Mouse (Mus musculus) liver (tissue): ENCODE results near the gene Syne1.

Experiments used
- DNase-seq: peaks from one replicate; pipeline ENCODE4 v3.0.0-alpha.2; 2020; ENCODE audit warnings: mixed read lengths

Gene Syne1

GRCm38 (mm10) chr10:5288716-5289574 lies 262.3 kb downstream of the Syne1 start:
- DNase-seq = peak; percentile 29

- no peak for DNase-seq
Measured at GRCm38 (mm10) chr10:5288262-5288661, 263.0 kb downstream of the Syne1 start.

DNA sequence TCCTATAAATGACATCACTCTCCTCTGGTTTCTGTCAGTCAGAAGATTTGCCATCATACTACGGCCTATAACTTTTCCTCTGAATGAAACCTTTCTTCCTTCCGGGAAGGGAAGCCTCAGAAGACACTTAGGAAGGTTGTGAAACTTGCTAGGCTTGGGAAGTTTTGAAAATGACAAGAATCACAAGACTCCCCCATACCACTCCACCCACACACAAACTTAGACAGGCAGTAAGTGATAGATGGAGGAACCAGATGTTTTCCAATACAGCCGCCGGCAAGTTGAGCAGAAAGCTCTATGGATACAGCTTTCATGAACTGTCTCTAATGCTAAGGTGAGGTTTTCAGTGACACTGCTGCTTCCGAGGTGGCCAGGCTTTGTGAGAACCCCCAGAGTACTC lies 275.5 kb downstream of the Syne1 start:
- DNase-seq = no peak

- DNase-seq = no peak
Measured at GRCm38 (mm10) chr10:5270641-5271040, 280.6 kb downstream of the Syne1 start.

DNA sequence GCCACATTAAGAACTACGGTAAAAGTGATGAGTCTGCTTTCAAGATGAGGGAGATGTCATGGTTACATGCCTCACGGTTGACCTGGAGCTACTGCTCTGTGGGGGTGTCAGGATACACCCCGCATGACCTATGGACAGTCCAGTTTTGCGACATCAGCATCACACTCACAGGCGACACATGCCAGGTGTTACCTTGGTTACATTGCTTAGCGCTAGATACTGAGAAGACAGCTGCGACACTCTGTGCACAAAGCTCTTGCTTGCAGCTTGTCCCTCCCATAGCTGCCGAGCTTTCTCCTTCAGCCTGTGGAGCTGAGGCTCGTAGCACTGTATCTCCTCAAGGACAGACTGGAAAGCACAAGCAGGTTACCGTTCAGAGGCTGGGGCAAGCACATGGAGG lies 286.9 kb downstream of the Syne1 start:
- no peak for DNase-seq

DNA sequence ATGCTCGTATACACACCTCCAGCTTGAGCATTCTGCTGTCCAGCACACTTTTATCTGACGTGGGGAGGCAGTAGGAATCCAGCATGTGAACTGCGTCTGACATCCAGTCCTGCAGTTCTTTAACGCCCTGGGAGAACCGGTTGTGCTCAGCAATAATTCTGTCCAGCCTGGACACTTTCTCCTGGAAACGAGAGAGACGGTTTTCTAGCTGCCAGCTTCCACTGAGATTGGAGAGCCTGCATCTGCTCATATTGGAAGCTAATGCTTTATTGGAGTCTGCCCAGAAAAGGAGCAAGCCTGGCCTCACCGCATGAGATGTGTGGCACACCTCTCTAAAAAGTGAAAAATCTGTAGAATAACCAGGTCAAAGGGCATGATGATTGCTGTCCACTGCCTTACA lies 288.6 kb downstream of the Syne1 start:
- no peak for DNase-seq

DNA sequence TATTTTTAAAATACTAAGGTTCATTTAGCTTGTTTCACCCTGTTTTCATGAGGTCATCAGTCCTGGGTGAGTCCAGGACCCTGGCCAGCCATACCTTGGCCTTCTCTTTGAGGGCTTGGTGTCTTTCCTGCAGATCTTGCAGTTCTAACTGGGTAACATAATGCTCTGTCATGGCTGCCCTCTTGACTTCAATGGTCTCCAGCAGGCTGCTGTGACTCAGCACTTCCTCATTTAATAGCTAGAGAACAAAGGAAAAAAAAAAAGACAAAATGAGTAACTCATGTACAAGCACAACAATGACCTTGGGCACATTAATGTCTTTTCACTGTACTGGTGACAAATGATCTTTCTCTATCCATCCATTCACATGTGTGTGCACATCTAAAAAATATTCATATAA lies 294.6 kb downstream of the Syne1 start:
- no peak for DNase-seq

DNA sequence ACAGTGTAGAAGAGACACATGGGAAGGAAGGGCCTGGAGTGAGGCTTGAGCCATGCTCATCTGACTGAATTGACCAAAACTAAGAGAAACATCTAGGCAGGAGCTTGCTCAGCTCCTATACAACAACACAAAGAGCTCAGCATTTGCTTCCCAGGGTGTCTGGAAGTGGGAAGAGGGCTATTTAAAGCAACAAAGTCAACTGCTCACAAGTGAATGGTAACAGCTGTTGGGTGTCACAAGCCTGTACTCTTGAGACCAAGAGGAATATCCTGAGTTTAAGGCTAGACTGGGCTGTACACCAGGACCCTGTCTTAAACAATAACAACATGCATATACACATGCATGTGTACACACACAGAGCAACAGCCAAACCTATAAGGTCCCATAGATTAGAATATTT lies 297.5 kb downstream of the Syne1 start:
- DNase-seq = no peak

DNA sequence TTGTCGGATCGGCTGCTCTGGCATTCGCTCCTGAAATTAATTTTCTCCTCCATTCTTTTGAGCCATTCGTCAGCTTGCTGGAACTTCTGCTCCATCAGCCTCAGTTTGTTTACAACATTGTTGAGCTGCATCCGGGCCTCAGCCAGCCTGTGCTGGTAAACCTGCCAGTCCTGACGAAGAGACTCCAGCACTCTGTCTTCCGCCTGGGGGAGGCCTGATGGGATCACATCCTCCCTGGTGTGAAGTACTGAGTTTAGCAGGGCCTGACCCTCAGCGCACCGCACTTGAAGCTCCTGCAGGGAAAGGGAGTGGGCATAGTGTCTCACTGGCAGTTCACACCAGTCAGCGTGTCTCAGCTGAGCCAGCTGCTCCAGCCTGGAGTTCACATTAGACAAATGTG lies 300.6 kb downstream of the Syne1 start:
- DNase-seq = no peak

DNA sequence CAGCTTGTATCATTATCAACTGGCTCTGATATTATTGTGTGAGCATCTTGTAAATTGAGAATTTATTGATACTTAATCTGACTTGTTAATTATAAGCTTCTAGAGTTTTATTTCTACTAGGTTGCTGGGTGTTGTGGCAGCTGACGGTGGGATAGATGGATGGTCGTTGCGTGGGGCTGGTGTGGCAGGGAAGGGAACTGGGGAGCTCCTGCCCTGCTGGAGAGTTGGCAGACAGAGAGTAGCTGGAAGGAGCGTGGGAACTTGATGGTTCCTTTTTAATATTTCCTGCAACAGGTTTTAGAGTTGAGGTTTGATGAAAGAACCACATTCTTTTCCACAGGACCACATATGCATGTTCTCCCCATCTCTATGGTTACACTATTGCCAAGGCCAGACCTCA lies 311.6 kb downstream of the Syne1 start:
- DNase-seq = no peak

DNA sequence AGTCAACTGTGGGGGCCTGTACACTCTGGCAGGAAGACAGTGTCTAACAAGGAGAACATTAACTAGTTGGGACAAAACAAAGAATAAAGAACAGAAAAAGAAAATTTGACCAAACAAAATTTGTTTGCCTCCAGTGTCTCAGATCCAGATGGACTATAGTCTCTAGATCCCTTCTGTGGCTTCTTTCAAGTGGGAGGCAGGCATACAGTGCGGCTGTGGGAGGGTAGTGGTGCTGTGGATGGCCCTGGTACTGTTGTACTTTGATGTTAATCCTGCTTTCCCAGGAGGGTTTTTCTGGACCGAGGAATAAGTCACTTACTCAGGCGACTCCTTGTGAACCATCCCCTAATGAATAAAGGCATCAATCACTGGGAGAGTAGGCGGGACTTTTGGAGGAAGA lies 314.4 kb downstream of the Syne1 start:
- no peak for DNase-seq

DNA sequence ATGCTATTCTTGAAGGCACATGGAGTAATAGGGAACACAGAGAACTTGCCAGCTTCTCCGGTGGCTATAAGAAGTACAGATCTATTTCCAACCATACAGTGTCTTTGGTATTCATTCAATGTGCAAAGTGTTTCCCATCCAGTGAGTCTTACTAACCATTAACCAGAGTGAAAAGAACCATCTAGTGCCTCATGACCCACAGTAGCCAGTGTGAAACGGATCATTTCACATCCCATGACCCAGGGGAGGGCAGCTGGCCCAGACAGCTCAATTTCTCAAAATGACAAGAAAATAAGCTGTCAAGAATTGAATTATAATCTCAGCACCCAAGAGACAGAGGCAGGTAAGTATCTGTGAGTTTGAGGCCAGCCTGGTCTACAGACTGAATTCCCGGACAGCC lies 315.1 kb downstream of the Syne1 start:
- no peak for DNase-seq

DNA sequence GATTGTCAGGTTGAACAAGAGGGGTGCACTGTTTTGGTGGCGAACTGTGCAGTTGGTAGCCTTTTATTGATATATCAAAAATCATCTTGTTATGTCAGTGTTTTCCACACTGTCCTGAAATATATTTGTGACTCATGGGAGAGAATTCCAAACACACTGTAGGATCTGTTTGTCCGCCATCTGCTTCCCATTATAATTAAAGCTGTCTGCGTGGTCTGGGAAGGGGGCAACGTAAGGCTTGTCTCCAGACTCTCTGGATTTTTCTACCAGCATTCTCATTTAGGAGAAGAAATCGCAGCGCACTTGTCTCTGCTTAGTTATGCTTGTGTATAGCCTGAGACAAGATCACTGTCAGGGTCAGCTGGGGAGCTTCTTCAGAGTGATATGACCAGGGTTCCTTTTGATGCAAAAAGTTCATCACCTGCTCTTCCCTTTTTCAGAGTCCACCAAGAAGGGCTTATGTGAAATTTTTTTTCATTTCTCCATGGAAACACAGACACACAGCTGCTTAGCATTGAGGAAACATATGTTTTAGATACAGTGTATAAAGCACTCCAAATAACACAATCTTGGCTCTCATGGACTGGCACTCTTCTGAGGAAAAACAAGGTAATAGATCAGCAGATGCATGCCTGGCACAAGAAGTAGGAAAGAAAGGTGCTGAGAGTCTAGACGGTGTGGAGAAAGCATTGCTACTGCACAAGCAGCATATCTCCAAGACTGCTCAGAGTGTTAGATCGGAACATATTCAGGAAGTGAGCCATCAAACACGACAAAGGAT lies 316.4 kb downstream of the Syne1 start:
- no peak for DNase-seq

DNA sequence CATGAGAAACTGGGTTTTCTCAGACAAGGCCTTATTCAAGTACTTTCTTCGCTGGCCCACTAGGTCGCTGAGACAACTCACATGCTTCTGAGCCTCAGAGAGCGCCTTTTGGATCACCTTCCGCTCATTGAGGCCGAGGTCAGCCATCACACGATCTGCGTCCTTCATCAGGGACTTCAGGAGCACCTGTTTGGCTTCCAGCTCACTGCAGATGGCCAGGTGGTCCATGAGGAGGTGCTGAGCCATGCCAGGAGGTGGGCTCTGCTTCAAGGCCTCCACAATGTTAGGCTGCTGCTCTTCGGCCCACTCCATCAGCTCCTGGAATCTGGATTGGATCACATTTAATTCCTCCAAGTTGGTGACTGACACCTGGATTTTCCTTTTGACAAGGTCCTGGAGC lies 322.2 kb downstream of the Syne1 start:
- DNase-seq = no peak

DNA sequence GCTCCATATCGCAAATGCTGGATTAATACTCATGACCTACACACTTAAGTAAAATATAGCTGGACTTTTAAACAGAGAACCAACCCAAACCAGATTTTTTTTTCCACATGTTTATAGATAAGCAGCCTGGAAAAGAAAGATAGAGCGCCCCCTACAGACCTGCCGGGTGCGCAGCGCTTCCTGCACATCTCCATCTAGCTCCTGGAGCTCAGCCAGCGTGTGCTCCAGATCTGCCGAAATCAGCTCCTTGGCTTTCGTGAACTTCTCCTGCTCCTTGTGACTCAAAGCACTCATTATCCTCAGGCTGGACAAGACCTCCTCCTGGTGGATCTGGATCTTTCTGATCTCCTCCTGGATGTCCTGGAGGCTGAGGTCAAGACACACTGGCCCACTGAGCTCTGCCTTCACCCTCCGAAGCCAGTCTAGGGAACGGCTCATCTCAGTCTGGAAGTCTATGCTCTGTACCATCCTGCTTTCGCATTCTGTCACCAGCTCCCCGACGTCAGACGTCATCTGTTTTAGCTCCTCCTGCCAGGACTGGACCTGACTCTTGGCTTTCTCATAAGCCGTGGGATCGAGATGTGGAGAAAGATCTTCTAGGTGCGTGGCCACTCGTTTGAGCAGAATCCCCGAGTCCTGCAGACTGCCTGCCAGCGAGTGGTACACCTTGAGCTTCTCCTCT lies 323.7 kb downstream of the Syne1 start:
- peak; percentile 56 for DNase-seq

- no peak for DNase-seq
Measured at GRCm38 (mm10) chr10:5215943-5216342, 335.3 kb downstream of the Syne1 start.

- peak; percentile 55 for DNase-seq
Measured at GRCm38 (mm10) chr10:5207905-5208641, 343.2 kb downstream of the Syne1 start.

GRCm38 (mm10) chr10:5205977-5206376 lies 345.3 kb downstream of the Syne1 start:
- peak; percentile 51 for DNase-seq

- DNase-seq = peak; percentile 57
Measured at GRCm38 (mm10) chr10:5205570-5205969, 345.7 kb downstream of the Syne1 start.

DNA sequence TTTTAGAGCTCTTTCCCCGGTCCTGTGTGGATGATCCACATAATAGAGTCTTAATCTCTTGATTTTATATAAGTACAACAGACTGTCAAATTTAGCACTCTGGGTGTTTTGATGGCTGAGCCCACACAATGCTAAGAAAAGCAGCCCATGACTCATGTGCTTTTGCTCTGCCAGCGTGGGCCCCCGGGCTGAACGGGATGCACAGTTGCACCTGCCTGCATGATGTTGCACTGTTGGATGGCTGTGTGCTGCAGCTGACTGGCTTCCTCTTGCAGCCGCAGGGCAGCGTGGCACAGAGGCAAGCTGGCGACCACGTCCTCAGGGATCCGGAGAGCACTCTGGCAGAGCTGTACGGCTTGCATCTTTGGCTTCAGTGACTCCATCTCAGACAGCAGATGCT lies 347.4 kb downstream of the Syne1 start:
- peak; percentile 20 for DNase-seq

GRCm38 (mm10) chr10:5197356-5197755 lies 353.9 kb downstream of the Syne1 start:
- no peak for DNase-seq

DNA sequence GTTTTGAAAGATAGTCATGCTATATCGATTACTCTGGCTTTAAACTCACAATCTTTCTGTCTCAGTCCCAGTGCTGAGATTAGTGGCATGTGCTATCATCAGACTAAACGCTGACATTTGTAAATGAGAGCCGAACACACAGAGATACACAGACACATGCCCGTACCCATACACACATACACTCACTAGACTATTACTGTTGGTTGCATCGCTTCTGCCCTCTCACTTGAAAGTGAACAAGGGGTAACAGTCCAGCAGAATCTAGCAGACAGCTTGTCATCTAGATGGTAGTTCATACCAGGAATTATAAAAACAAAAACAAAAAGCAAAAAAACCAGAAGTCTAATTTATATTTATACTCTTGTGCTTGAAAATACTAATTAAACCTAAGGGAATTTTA lies 355.0 kb downstream of the Syne1 start:
- DNase-seq = no peak

DNA sequence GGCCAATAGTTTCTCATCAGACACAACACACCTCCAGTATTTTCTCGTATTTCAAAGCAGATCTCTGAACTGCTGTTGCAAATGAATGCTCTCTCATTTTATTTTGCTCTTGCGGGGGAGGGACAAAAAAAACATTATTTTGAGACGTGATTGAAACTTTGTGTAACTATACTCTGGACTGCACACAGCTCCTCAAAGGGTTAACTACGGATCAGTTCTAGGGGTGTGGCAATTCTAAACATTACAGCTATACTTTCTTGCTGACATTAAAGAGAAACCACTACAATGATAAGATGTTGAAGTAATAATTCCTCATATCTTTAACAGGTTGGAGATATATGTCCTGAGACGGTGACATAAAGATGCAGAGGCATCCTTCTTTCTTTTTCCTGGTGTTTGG lies 356.0 kb downstream of the Syne1 start:
- DNase-seq = no peak
